Mouse (Mus musculus): ENCODE results near the gene Dnajc7.

DNA sequence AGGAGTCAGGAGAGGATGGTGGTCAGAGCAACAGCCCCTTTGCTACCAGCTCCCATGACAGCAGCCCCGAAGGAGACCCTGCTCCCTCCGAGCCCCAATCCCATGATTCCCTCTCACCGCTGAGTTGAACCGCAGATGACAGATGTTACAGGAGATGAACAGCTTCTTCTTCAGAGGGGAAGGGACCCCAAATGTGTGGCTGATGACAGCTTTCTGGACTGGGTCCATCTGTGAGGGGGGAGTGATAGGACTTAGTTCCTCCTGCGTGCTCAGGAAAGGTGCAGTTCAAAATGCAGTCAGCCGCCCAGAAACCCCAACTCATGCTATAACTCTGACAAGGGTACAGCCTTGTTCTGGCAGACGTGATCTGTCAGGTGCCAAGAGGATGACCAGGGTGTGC, 14.6 kb upstream of the Dnajc7 start:
- no peak for TF ChIP-seq GATA1 (IDR thresholded peaks at IDR 0.05; ENCODE audit: borderline replicate concordance, low read length)
- TF ChIP-seq FLI1 (IDR thresholded peaks at IDR 0.05; ENCODE audit: low read length) = no peak

Data from megakaryocyte, embryonic 14.5 days (primary cell).